Mouse (Mus musculus) hindbrain, embryonic 15.5 days (tissue): Measurements from ENCODE around the gene Olfr134. TPM values are rescaled to one million over a fixed set of nuclear protein-coding genes. Genes with fewer than 3 reads are reported as not detected.
"Not testable (repeated sequence)": the region's sequence is repeated elsewhere in the genome, so short reads cannot be mapped to it uniquely, and the experiment has no call there.

ENCODE experiments used
- ATAC-seq: fragments of 200-750 bp; cut with Nextera tagmentation; 2 replicates; pipeline ENCODE4 v1.8.0; 2017; ENCODE audit warnings: low read depth, moderate number of reproducible peaks, moderate TSS enrichment; ENCODE audit not compliant: low FRiP score
- H3K27ac ChIP-seq: fragments of 300-500 bp; sonication (generic); replicated peaks from 2 replicates; pipeline ENCODE4 v1.5.1; 2015; ENCODE audit warnings: mild to moderate bottlenecking, inconsistent platforms
- H3K27me3 ChIP-seq: fragments of 300-500 bp; sonication (generic); 2 replicates; pipeline ENCODE4 v1.6.1; 2015; ENCODE audit warnings: control low read depth, inconsistent platforms
- H3K36me3 ChIP-seq: fragments of 300-500 bp; sonication (generic); 2 replicates; pipeline ENCODE4 v1.6.1; 2015; ENCODE audit warnings: control low read depth, inconsistent platforms
- H3K4me1 ChIP-seq: fragments of 300-500 bp; sonication (generic); replicated peaks from 2 replicates; pipeline ENCODE4 v1.6.1; 2015; ENCODE audit warnings: control low read depth, inconsistent platforms
- H3K4me2 ChIP-seq: fragments of 300-500 bp; sonication (generic); 2 replicates; pipeline ENCODE4 v1.6.1; 2015; ENCODE audit warnings: moderate library complexity, mild to moderate bottlenecking, inconsistent platforms
- H3K4me3 ChIP-seq: fragments of 300-500 bp; sonication (generic); 2 replicates; pipeline ENCODE4 v1.5.1; 2015; ENCODE audit warnings: mild to moderate bottlenecking, inconsistent platforms
- H3K9ac ChIP-seq: fragments of 300-500 bp; sonication (generic); 2 replicates; pipeline ENCODE4 v1.6.1; 2015; ENCODE audit warnings: inconsistent platforms
- H3K9me3 ChIP-seq: fragments of 300-500 bp; sonication (generic); 2 replicates; pipeline ENCODE4 v1.6.1; 2016; ENCODE audit warnings: control low read depth, inconsistent platforms
- WGBS: fragments of 180-500 bp; shearing (Covaris S2); methylation state at CpG from one replicate; pipeline ENCODE4 v1.1.7; 2015; 5-methylcytosine and 5-hydroxymethylcytosine counted together
- polyA plus RNA-seq: library from polyadenylated mRNA; unstranded; fragments of >200 nt; fragmentation: Nextera tagmentation; extraction: Ambion mirVana; gene quantifications from 2 replicates; pipeline ENCODE4 v1.2.1, GENCODE M21; 2015

Gene Olfr134
- not detected in 2 replicates for polyA plus RNA-seq

DNA sequence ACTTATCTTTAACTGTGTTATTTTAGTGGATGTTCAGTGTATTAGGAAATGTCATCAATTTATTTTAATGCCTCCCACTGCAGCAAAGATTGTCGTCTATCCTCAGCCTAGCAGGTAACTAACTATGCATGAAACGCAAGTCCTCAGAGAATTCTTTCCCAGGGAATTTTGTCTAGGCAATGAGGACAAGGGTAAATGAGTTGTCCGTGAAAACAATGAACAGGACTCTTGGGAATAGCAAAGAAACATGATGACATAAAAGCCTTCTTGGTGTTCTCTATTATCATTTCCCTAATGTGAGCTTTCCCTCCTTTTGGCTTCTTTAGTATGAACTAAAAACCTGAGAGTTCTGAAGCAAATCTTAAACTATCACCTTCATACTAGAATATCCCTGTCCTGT lies at the start of gene Olfr134:
Olfr134 (plus strand) TSS at position 301 of the 400 bp plus-strand sequence.
- H3K9ac ChIP-seq: no peak within 1 kb of the TSS
- ATAC-seq: no peak

DNA sequence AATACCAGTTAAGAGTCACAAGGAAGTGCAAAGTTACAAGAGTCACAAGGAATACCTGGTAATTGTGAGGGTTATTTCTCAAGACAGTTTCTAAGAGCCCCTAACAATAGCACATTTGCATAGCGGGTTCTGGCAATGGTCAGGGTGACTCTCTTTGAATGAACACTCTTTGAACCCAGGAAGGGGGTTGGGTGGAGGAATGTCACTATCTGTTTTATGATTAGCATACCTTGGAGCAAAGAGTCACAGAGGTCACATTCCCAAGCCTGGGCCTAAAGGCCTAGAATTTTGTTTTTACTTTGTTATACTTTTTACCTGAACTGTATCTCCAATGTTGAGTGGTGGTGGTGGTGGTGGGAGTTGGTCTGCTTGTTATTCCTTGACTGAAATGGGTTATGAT lies 47.0 kb upstream of the Olfr134 start:
- H3K27me3 ChIP-seq, H3K9me3 ChIP-seq, H3K4me2 ChIP-seq, H3K36me3 ChIP-seq, H3K9ac ChIP-seq, H3K27ac ChIP-seq, ATAC-seq, H3K4me1 ChIP-seq, H3K4me3 ChIP-seq: not testable (repeated sequence)
- 85% methylated on average over 1 of the region's 1 CpGs for WGBS

More for the DNA sequence above, at the start of gene Olfr134:
- no peak within 1 kb of the TSS for H3K4me3 ChIP-seq
- H3K9me3 ChIP-seq: no peaks in the 10 kb centered on the region
- H3K4me1 ChIP-seq: no peaks in the 10 kb centered on the region
- H3K27me3 ChIP-seq: no peaks in the 10 kb centered on the region
- no peak within 1 kb of the TSS for H3K27ac ChIP-seq
- H3K4me2 ChIP-seq: no peak within 1 kb of the TSS
- H3K36me3 ChIP-seq: no peaks in the 10 kb centered on the region
- WGBS: 70% methylated on average over 3 of the region's 3 CpGs

GRCm38 (mm10) chr17:38125371-38125770 lies 45.8 kb upstream of the Olfr134 start:
- not testable (repeated sequence) for H3K36me3 ChIP-seq, H3K9me3 ChIP-seq, H3K9ac ChIP-seq, H3K4me3 ChIP-seq, ATAC-seq, H3K4me2 ChIP-seq, H3K27me3 ChIP-seq, H3K4me1 ChIP-seq, H3K27ac ChIP-seq
- WGBS: 63% methylated on average over 3 of the region's 3 CpGs

GRCm38 (mm10) chr17:38134426-38134825 lies 36.8 kb upstream of the Olfr134 start, which contains the start of gene Olfr132:
Gene Olfr132 (minus strand): TSS chr17:38134526.
- Histone ChIP-seq H3K4me1 (no peaks in the 10 kb centered on the region), H3K4me3 (no peak within 1 kb of the TSS), H3K4me2 (no peak within 1 kb of the TSS), H3K27me3 (no peaks in the 10 kb centered on the region), H3K36me3 (no peaks in the 10 kb centered on the region), H3K27ac (no peak within 1 kb of the TSS), H3K9me3 (no peaks in the 10 kb centered on the region), H3K9ac (no peak within 1 kb of the TSS)
- no peak for ATAC-seq
- WGBS: 74% methylated on average over 1 of the region's 1 CpGs

DNA sequence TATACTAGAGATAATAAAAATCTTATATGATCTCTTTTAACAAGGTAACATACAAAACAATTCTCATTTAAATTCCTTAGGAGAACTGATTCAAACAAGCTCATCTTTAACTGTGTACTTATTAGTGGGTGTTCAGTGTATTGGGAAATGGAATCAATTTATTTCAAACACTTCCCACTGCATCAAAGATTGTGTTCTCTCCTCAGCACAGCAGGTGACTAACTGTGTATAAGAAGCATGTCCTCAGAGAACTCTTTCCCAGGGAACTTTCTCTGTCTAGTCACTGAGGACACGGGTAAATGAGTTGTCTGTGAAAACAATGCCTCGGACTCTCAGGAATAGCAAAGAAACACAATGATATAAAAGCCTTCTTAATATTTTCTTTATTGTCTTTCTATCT lies 26.2 kb upstream of the Olfr134 start, which contains the start of gene Olfr133:
Olfr133 (plus strand) TSS at position 301 of the 400 bp plus-strand sequence.
- H3K4me2 ChIP-seq: no peak within 1 kb of the TSS
- H3K4me1 ChIP-seq: no peaks in the 10 kb centered on the region
- H3K4me3 ChIP-seq: no peak within 1 kb of the TSS
- no peaks in the 10 kb centered on the region for H3K9me3 ChIP-seq
- no peak within 1 kb of the TSS for H3K9ac ChIP-seq
- no peak within 1 kb of the TSS for H3K27ac ChIP-seq
- WGBS: 52% methylated on average over 2 of the region's 2 CpGs
- ATAC-seq: no peak
- no peaks in the 10 kb centered on the region for H3K27me3 ChIP-seq
- H3K36me3 ChIP-seq: no peaks in the 10 kb centered on the region

- no peak for ATAC-seq
- no peaks in the 10 kb centered on the region for H3K36me3 ChIP-seq
- H3K27me3 ChIP-seq: no peaks in the 10 kb centered on the region
- 95% methylated on average over 1 of the region's 1 CpGs for WGBS
- no peak within 1 kb of the TSS for H3K4me2 ChIP-seq
- H3K9ac ChIP-seq: no peak within 1 kb of the TSS
- no peak within 1 kb of the TSS for H3K4me3 ChIP-seq
- H3K27ac ChIP-seq: no peak within 1 kb of the TSS
- no peaks in the 10 kb centered on the region for H3K4me1 ChIP-seq
- 0 out of 2 replicates have a peak, but pooled peaks cover 4% of the 10 kb centered on the region for H3K9me3 ChIP-seq
Observed at GRCm38 (mm10) chr17:38204035-38204434, 32.8 kb downstream of the Olfr134 start, which contains the start of gene Olfr135. Gene Olfr135 (plus strand): TSS chr17:38204335.

Other genes with a start within 250 kb of the Olfr134 start
- not detected in 2 replicates for gene Olfr761, start 218.3 kb upstream of the Olfr134 start, polyA plus RNA-seq
- not detected in 2 replicates for gene Olfr129, start 111.3 kb upstream of the Olfr134 start, polyA plus RNA-seq
- gene Olfr130, start 107.5 kb upstream of the Olfr134 start, polyA plus RNA-seq: not detected in 2 replicates
- not detected in 2 replicates for gene Olfr131, start 82.7 kb upstream of the Olfr134 start, polyA plus RNA-seq
- not detected in 2 replicates for gene Olfr132, start 36.9 kb upstream of the Olfr134 start, polyA plus RNA-seq
- gene Olfr133, start 26.1 kb upstream of the Olfr134 start, polyA plus RNA-seq: not detected in 2 replicates
- not detected in 2 replicates for gene Olfr135, start 32.9 kb downstream of the Olfr134 start, polyA plus RNA-seq
- not detected in 2 replicates for gene Olfr138, start 89.6 kb downstream of the Olfr134 start, polyA plus RNA-seq
- gene Olfr137, start 136.2 kb downstream of the Olfr134 start, polyA plus RNA-seq: not detected in 2 replicates
- gene Olfr136, start 158.4 kb downstream of the Olfr134 start, polyA plus RNA-seq: not detected in 2 replicates
- not detected in 2 replicates for gene Esp36, start 248.8 kb downstream of the Olfr134 start, polyA plus RNA-seq